Mouse (Mus musculus): Measurements from ENCODE around the gene Bud13.
A peak's percentile ranks its signal among the peaks of the same experiment; 100 is the strongest.
"Not testable (repeated sequence)": the region's sequence is repeated elsewhere in the genome, so short reads cannot be mapped to it uniquely, and the experiment has no call there.

Gene Bud13

DNA sequence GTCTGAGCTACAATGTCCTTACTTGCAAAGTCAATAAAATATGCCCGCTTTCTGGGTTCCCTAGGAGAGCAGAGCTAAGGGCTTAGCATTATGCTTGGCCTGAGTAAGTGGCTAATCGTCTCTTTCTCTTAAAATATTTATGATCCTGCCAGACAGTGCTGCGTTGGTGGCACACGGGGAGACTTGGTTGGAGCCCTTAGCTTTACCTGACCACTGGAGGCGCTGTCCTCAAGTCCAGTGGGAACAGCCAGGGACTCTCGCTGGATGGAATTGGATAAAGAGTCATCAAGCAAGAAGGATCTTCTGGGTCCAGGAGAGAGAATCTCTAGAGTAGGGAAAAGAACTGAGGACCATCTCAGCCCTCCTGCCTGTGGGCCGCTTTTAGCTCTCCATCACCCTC, 26.3 kb downstream of the Bud13 start:
- DNase-seq, result no peak

DNA sequence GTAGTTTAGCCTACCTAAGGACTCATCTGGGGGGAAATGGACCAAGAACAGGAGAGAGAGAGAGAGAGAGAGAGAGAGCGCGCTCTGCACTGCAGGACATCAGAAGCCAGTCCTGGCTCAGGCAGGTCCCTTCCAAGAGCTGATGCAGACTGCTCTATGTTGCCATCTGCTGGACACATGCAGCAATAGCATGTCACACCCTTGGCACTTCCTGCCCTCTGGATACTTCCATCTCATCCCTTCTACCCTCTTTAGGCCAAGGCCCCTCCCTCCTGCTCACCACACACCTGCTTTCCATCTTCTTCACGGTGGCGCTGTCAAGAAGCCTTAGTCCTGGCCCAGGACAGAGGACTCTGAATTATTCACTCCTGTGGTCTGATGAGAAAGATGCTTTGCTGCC, 31.7 kb downstream of the Bud13 start:
- DNase-seq, result peak; percentile 84

GRCm38 (mm10) chr9:46314921-46315320, 32.1 kb downstream of the Bud13 start:
- no peak for DNase-seq

DNA sequence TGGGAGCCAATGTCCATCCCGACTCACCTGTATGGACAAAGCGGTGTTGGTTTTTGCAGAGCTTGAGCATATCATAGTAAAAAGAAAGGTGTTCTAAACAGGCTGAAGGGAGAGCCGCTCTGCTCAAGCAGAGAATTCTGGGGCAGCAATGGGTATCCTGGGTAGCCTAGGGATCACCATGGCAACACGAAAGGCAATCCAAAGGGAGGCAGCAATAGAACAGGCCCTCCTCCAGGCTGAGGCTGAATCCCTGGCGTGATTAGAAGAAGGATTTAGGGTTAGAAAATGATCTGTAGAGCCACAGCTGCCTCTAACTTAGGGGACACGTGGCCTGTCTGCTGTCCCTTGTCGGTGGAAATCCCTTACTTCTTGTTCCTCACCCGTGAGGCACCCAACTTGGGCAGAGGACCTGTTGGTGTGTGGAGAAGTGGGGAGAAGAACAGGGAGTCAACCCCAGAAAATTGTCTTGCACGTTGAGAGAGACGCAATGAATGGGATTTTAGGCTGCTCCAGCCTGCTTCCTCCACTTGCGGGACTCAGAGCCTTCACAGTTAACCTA, 33.1 kb downstream of the Bud13 start:
- no peak for DNase-seq

- DNase-seq, result no peak
Observed at GRCm38 (mm10) chr9:46316388-46316787, 33.6 kb downstream of the Bud13 start.

- no peak for DNase-seq
Observed at GRCm38 (mm10) chr9:46316909-46317308, 34.1 kb downstream of the Bud13 start.

- DNase-seq, result no peak
Observed at GRCm38 (mm10) chr9:46317957-46318356, 35.1 kb downstream of the Bud13 start.

GRCm38 (mm10) chr9:46319886-46320285, 37.1 kb downstream of the Bud13 start, which contains the start of gene 4931429L15Rik:
Gene 4931429L15Rik (minus strand): TSS chr9:46319986.
- DNase-seq, result not testable (repeated sequence)

DNA sequence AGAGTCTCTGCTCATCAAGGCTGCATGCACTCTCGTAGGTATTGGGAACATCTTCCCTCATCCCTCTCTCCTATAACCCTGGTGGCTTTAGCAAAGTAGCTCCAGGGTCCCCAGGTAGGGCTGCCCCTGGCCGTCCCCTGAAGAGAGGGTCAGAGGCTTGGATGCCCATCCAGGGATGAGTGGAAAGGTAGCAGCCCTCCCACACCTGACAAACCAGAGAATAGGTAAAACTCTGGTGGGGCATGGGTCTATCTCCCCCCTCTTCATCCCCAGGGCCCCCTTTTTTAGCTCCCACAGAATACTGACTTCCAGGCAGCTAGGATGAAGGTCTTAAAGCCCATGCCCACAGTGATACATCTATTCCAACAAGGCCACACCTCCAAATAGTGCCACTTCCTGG, 37.7 kb downstream of the Bud13 start:
- no peak for DNase-seq

- DNase-seq, result no peak
Observed at GRCm38 (mm10) chr9:46326694-46327405, 44.0 kb downstream of the Bud13 start.

DNA sequence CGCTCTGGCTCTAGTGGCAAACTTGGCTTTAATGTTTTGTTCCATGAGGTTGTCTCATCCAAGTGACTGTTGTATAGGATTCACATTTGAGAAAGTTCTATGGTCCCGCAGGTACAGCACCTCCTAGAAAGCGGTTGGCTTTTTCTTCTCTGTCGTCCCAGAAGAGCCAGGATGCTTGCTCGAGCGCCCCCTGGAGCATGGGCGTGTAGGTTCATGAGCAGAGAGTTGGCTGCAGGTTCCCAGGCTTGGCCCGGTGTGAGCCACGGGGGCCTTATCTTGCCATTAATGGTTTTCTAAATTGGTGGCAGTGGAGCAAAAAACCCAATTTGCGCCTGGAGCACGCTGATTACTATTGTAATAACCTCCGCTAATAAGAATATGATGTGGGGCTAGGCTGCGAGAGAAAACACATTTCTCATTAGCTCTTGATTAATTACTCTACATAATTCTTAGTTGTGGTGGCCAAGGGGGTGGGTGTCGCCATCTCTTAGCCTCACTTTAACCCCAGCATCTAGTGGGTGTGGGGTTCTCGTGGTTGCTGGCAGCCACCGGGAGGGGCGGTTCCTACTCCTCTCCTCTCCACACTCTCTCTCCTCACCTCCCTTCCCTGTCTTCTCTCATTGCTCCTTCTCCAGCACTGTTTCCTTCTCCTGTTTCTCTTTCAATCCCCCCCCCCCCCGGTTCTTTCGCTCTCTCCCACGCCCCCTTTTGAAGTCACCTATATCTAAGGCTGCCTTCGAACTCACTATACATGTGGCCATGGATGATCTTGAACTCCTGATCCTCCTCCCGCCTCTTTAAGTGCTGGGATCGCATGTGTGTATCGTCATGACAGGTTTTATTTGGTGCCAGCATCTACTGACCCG, 45.1 kb downstream of the Bud13 start:
- DNase-seq, result peak; percentile 55

GRCm38 (mm10) chr9:46328572-46329249, 45.9 kb downstream of the Bud13 start:
- DNase-seq, result peak; percentile 93

DNA sequence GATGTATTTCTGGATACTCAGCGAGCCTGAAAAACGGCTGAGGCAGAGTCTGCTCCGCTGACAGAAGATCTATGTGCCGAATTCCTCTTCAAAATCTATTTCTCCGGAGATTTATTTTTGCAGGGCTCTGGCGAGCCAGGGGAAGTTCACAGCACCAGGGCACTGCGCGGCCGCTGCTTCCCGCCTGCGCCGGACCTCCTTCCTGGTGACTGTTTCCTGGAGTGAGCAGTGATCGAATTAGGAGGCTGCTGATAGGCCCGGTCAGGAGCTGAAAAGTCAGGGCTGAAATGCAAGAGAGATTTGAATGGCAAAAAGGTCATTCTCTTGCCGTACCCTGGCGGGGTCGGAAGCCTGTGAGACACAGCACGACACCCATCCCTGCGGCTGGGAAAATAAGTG, 46.4 kb downstream of the Bud13 start:
- DNase-seq, result no peak

GRCm38 (mm10) chr9:46329801-46330585, 47.2 kb downstream of the Bud13 start:
- no peak for DNase-seq

GRCm38 (mm10) chr9:46330586-46330895, 47.7 kb downstream of the Bud13 start:
- no peak for DNase-seq

- no peak for DNase-seq
Observed at GRCm38 (mm10) chr9:46331301-46331700, 48.5 kb downstream of the Bud13 start.

GRCm38 (mm10) chr9:46334471-46335025, 51.7 kb downstream of the Bud13 start:
- DNase-seq, result no peak

DNA sequence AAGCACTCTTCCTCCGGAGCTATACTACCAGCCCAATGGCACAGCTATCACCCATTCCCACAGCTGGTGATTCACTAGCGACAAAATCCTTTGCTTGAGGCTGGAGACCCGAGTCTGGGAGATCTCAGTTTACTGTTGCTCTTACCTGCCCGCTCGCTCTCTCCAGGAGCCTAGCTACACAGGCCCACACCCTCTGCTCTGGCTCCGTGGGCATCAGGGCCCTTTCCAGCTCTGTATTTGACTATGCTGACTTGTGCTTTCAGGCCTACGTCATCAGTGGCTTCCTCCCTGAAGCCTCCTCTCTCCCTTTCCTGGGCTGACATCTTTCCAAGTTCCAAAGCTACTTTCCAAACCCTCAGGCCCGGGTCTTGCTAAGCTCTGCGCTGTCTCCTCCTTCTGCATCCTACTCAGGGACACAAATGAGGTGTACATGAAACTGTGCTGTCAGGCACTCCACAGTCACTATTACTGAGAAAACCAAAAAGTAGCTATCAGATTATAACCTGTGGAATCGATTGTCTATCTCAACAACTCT, 52.7 kb downstream of the Bud13 start:
- DNase-seq, result no peak

- DNase-seq, result not testable (repeated sequence)
Observed at GRCm38 (mm10) chr9:46336294-46336693, 53.5 kb downstream of the Bud13 start.

- no peak for DNase-seq
Observed at GRCm38 (mm10) chr9:46337331-46337730, 54.5 kb downstream of the Bud13 start.

DNA sequence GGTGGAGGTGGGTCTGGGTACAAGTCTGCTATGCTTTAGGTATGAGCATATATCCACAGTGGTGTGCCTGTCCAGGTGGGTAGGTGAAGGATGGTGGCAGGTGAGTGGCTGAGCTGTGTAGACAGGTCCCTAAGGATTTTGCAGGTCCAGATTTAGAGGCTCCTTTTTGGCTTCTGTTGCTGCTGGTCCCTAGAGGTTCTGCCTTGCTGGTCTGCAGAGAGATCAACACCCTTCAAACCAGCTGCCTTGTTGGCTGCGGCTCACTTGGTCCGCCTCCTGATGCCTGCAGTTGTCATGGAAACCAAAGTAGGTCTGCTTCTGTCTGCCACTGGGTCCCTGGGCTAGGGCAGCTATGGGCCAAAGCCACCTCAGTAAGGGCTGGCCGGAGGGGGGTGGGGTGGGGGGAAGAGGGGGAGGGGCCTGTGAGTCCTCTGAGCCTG, 55.1 kb downstream of the Bud13 start:
- peak; percentile 58 for DNase-seq

DNA sequence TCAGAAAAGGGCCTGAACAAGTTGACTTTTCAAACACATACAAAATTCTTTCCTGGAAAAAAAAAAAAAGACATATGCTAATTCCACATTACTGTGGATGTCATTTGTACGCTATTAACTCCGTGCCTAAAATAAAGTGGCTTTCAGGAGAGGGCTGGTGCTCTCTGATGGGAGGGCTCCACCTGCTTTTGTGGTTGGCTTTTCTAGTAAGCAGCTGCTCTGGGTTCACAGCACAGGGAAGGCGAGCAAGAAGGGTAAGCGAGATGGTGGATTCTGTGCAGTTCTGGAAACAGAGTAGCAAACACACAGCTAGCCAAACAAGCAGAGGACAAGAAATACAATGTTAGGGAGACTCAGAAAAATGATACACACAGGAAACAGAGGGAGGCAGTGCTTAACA, 55.6 kb downstream of the Bud13 start:
- no peak for DNase-seq

All from cerebellum, adult 9-10 months (tissue).